17 mouse cellular contexts compared by ENCODE assay signal in the genomic region with DNA sequence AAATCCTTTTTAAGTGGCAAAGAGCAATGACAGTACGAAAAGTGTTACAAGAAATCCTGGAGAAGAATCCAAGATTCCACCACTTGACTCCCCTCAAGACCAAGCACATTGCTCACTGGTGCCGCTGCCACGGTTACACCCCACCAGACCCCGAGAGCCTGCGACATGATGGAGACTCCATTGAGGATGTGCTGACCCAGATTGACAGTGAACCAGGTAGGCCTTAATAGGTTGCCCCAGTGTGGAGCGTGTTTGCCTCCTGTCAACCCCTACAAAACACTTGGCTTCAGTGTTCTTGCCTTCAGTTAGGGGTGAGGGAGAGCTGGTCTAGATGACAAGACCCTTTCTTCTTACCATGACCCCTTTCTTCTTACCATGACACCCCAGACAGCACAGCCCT. TPM values are rescaled to one million over a fixed set of nuclear protein-coding genes. Genes with fewer than 3 reads are reported as not detected.
"Had no signal": no experiment of that assay in that cellular context is flagged by ENCODE, and none has a peak within 500 bp of the region (broad histone marks: within the 10 kb centered on the region; RNA-seq: fewer than 3 reads in every experiment).

No protein-coding gene starts in this region.

- DNase-seq: retina, postnatal 1 day; right cerebral cortex, adult 18-20 months; right cerebral cortex, postnatal 14 days; right cerebral cortex, postnatal 25 days; right cerebral cortex, postnatal 4 days; spleen, adult 18-20 months; thymus, adult 18-20 months; thymus, adult 2 months; thymus, postnatal 14 days; thymus, postnatal 25 days; thymus, postnatal 36 days; thymus, postnatal 4 days had no signal

- H3K27ac ChIP-seq: neural tube, embryonic 13.5 days; neural tube, embryonic 15.5 days; stomach, embryonic 15.5 days; stomach, postnatal 0 days had no signal

- H3K4me3 ChIP-seq: neural tube, embryonic 13.5 days; neural tube, embryonic 15.5 days; stomach, embryonic 15.5 days had no signal

- H3K27me3 ChIP-seq: neural tube, embryonic 13.5 days; neural tube, embryonic 15.5 days; stomach, embryonic 15.5 days had no signal

- H3K4me1 ChIP-seq: neural tube, embryonic 13.5 days; neural tube, embryonic 15.5 days; stomach, embryonic 15.5 days had no signal

- H3K9me3 ChIP-seq: neural tube, embryonic 13.5 days; neural tube, embryonic 15.5 days; stomach, embryonic 15.5 days had no signal

RNA-seq across cellular contexts. Expression of a gene that starts 18.4 kb away (rescaled TPM):
- total RNA-seq: neutrophil, adult 5-6 weeks had no signal
